Mouse (Mus musculus) adrenal gland, postnatal 10 days (tissue): ENCODE data around the gene Tmem62. TPM values are rescaled to one million over a fixed set of nuclear protein-coding genes. Genes with fewer than 3 reads are reported as not detected.
"Not testable (repeated sequence)": the region's sequence is repeated elsewhere in the genome, so short reads cannot be mapped to it uniquely, and the experiment has no call there.

ENCODE experiments used
- DNase-seq: peaks from one replicate; pipeline ENCODE4 v3.0.0; 2021; ENCODE audit warnings: mixed read lengths
- total RNA-seq, 2 experiments: library from RNA; stranded (reverse); gene quantifications; 2 replicates each; pipeline ENCODE4 v1.2.3; 2021

Gene Tmem62
- total RNA-seq, 2 experiments from 2014 or later, result 5.0 to 8.5 TPM

- no peak for DNase-seq
Observed at GRCm38 (mm10) chr2:120991196-120991595, 14.4 kb downstream of the Tmem62 start.

GRCm38 (mm10) chr2:120996607-120997006 is 19.8 kb downstream of the Tmem62 start:
- DNase-seq, result not testable (repeated sequence)

- no peak for DNase-seq
Observed at GRCm38 (mm10) chr2:120998863-120999262, 22.0 kb downstream of the Tmem62 start.

GRCm38 (mm10) chr2:121003586-121003985 is 26.8 kb downstream of the Tmem62 start:
- no peak for DNase-seq

- DNase-seq, result no peak
Observed at GRCm38 (mm10) chr2:121004018-121004811, 27.4 kb downstream of the Tmem62 start.

GRCm38 (mm10) chr2:121006986-121007385 is 30.2 kb downstream of the Tmem62 start:
- no peak for DNase-seq

- peak; percentile 97 for DNase-seq
Observed at GRCm38 (mm10) chr2:121007925-121008663, 31.3 kb downstream of the Tmem62 start, which contains the start of gene Ccndbp1. Gene Ccndbp1 (plus strand): TSS chr2:121008403.

- no peak for DNase-seq
Observed at GRCm38 (mm10) chr2:121008664-121009007, 31.8 kb downstream of the Tmem62 start.

- DNase-seq, result no peak
Observed at GRCm38 (mm10) chr2:121009071-121009677, 32.4 kb downstream of the Tmem62 start.

- no peak for DNase-seq
Observed at GRCm38 (mm10) chr2:121012676-121013075, 35.9 kb downstream of the Tmem62 start.

GRCm38 (mm10) chr2:121015507-121015906 is 38.7 kb downstream of the Tmem62 start:
- DNase-seq, result no peak

GRCm38 (mm10) chr2:121016226-121016625 is 39.4 kb downstream of the Tmem62 start:
- DNase-seq, result no peak

GRCm38 (mm10) chr2:121017151-121017550 is 40.3 kb downstream of the Tmem62 start:
- DNase-seq, result no peak

- peak; percentile 29 for DNase-seq
Observed at GRCm38 (mm10) chr2:121022918-121023317, 46.1 kb downstream of the Tmem62 start.

GRCm38 (mm10) chr2:121036733-121037341 is 60.0 kb downstream of the Tmem62 start, which contains the start of gene Epb42:
Gene Epb42 (minus strand): TSS chr2:121037072.
- DNase-seq, result no peak

- not testable (repeated sequence) for DNase-seq
Observed at GRCm38 (mm10) chr2:121038851-121039250, 62.0 kb downstream of the Tmem62 start.

- no peak for DNase-seq
Observed at GRCm38 (mm10) chr2:121039382-121039781, 62.6 kb downstream of the Tmem62 start.

GRCm38 (mm10) chr2:121041098-121041497 is 64.3 kb downstream of the Tmem62 start:
- DNase-seq, result peak; percentile 45

GRCm38 (mm10) chr2:121045653-121046052 is 68.8 kb downstream of the Tmem62 start:
- no peak for DNase-seq

GRCm38 (mm10) chr2:121052176-121052575 is 75.4 kb downstream of the Tmem62 start:
- DNase-seq, result no peak

GRCm38 (mm10) chr2:121054060-121054459 is 77.2 kb downstream of the Tmem62 start:
- no peak for DNase-seq

- DNase-seq, result no peak
Observed at GRCm38 (mm10) chr2:121055915-121056314, 79.1 kb downstream of the Tmem62 start.
